Mouse (Mus musculus) layer of hippocampus, adult 9-10 months (tissue): ENCODE measurements around the gene Tbcd.

ENCODE experiments used
- DNase-seq: peaks from one replicate; pipeline ENCODE4 v3.0.0; 2022; ENCODE audit warnings: low spot score

Tbcd gene

GRCm38 (mm10) chr11:121564265-121564664, 112.5 kb downstream of the Tbcd start:
- no peak for DNase-seq

GRCm38 (mm10) chr11:121581856-121582255, 130.1 kb downstream of the Tbcd start:
- DNase-seq: no peak

- DNase-seq: no peak
Observed at GRCm38 (mm10) chr11:121597254-121597653, 145.5 kb downstream of the Tbcd start.

- DNase-seq: no peak
Observed at GRCm38 (mm10) chr11:121601422-121601821, 149.7 kb downstream of the Tbcd start.

- DNase-seq: no peak
Observed at GRCm38 (mm10) chr11:121605604-121606003, 153.9 kb downstream of the Tbcd start.

- no peak for DNase-seq
Observed at GRCm38 (mm10) chr11:121610976-121611375, 159.2 kb downstream of the Tbcd start.

GRCm38 (mm10) chr11:121615961-121616485, 164.3 kb downstream of the Tbcd start:
- no peak for DNase-seq

GRCm38 (mm10) chr11:121616501-121616900, 164.8 kb downstream of the Tbcd start:
- no peak for DNase-seq

- DNase-seq: no peak
Observed at GRCm38 (mm10) chr11:121617371-121617770, 165.6 kb downstream of the Tbcd start.

GRCm38 (mm10) chr11:121625007-121625406, 173.3 kb downstream of the Tbcd start:
- no peak for DNase-seq

- no peak for DNase-seq
Observed at GRCm38 (mm10) chr11:121627521-121627920, 175.8 kb downstream of the Tbcd start.

GRCm38 (mm10) chr11:121629529-121629928, 177.8 kb downstream of the Tbcd start:
- DNase-seq: no peak

- no peak for DNase-seq
Observed at GRCm38 (mm10) chr11:121630406-121630805, 178.7 kb downstream of the Tbcd start.

GRCm38 (mm10) chr11:121631410-121631809, 179.7 kb downstream of the Tbcd start:
- no peak for DNase-seq

GRCm38 (mm10) chr11:121636646-121637045, 184.9 kb downstream of the Tbcd start:
- no peak for DNase-seq

- no peak for DNase-seq
Observed at GRCm38 (mm10) chr11:121641501-121642145, 189.9 kb downstream of the Tbcd start.

GRCm38 (mm10) chr11:121645394-121645793, 193.6 kb downstream of the Tbcd start:
- DNase-seq: no peak

GRCm38 (mm10) chr11:121647321-121647720, 195.6 kb downstream of the Tbcd start:
- no peak for DNase-seq

- DNase-seq: no peak
Observed at GRCm38 (mm10) chr11:121648166-121648565, 196.4 kb downstream of the Tbcd start.

GRCm38 (mm10) chr11:121649900-121650299, 198.2 kb downstream of the Tbcd start:
- DNase-seq: no peak

GRCm38 (mm10) chr11:121650668-121651067, 198.9 kb downstream of the Tbcd start:
- no peak for DNase-seq

- DNase-seq: no peak
Observed at GRCm38 (mm10) chr11:121651556-121651955, 199.8 kb downstream of the Tbcd start.

GRCm38 (mm10) chr11:121651983-121652382, 200.2 kb downstream of the Tbcd start:
- DNase-seq: no peak
